In genomic region chr12:29930591-29930990, GRCm38 (mm10) we compare ENCODE assay signal across 20 mouse cellular contexts. TPM values are rescaled to one million over a fixed set of nuclear protein-coding genes. Genes with fewer than 3 reads are reported as not detected.
"Had no signal": no experiment of that assay in that cellular context is flagged by ENCODE, and none has a peak within 500 bp of the region (broad histone marks: within the 10 kb centered on the region; RNA-seq: fewer than 3 reads in every experiment).

No protein-coding gene starts in this region.

- H3K27me3 ChIP-seq: midbrain, embryonic 12.5 days; neural tube, embryonic 13.5 days; neural tube, embryonic 15.5 days had no signal

- DNase-seq: lung, adult 18-20 months; lung, embryonic 14.5 days; lung, postnatal 10 days; midbrain, embryonic 14.5 days; retina, postnatal 1 day; right cerebral cortex, adult 18-20 months; right cerebral cortex, postnatal 25 days; right cerebral cortex, postnatal 4 days; spleen, adult 18-20 months; thymus, adult 18-20 months; thymus, postnatal 14 days; thymus, postnatal 36 days had no signal

- H3K9me3 ChIP-seq: midbrain, embryonic 10.5 days; midbrain, embryonic 12.5 days; neural tube, embryonic 13.5 days; neural tube, embryonic 15.5 days had no signal

- H3K4me2 ChIP-seq: lung, embryonic 14.5 days; midbrain, embryonic 12.5 days; neural tube, embryonic 13.5 days; neural tube, embryonic 15.5 days had no signal

- H3K4me3 ChIP-seq: midbrain, embryonic 10.5 days; midbrain, embryonic 12.5 days; myocyte; neural tube, embryonic 13.5 days; neural tube, embryonic 15.5 days had no signal

- H3K36me3 ChIP-seq: midbrain, embryonic 10.5 days; midbrain, embryonic 12.5 days; neural tube, embryonic 15.5 days had no signal

- H3K9ac ChIP-seq: lung, embryonic 14.5 days; midbrain, embryonic 12.5 days; neural tube, embryonic 13.5 days; neural tube, embryonic 15.5 days had no signal

- ATAC-seq: midbrain, embryonic 16.5 days had no signal

- H3K4me1 ChIP-seq: midbrain, embryonic 12.5 days; neural tube, embryonic 13.5 days; neural tube, embryonic 15.5 days had no signal

- H3K27ac ChIP-seq: midbrain, embryonic 10.5 days; midbrain, embryonic 12.5 days; neural tube, embryonic 13.5 days; neural tube, embryonic 15.5 days had no signal

RNA-seq across cellular contexts. Expression of gene Pxdn, which starts 6.8 kb away (rescaled TPM):
- total RNA-seq: megakaryocyte, adult 5-6 weeks; megakaryocyte-erythroid progenitor cell, adult 5-6 weeks had no signal
